Mouse (Mus musculus) CH12.LX (cell line): ENCODE measurements at regions not wholly inside any gene's neighbourhood (a gene's known extent, or its start where the extent isn't known, plus 50 kb on each side); places are given as distances from the start of the nearest gene placed in this dataset.

Experiments
- DNase-seq: peaks from one replicate; pipeline ENCODE4 v3.0.0-alpha.2; 2013; ENCODE audit errors: extremely low read depth
- H3K27ac ChIP-seq: 2 replicates; pipeline ENCODE4 v1.5.1; 2012; ENCODE audit warnings: low read depth, mild to moderate bottlenecking, control low read depth, moderate library complexity; ENCODE audit not compliant: insufficient read depth
- H3K27me3 ChIP-seq: replicated peaks from 2 replicates; pipeline ENCODE3; 2012; ENCODE audit warnings: inconsistent platforms
- H3K36me3 ChIP-seq, 2 experiments: replicated peaks in 1 of 2; 2 replicates each; pipeline versions ENCODE3 to v1.6.1; 2012; ENCODE audit warnings: inconsistent platforms in 1 of 2, low read length in 1 of 2, mild to moderate bottlenecking in 1 of 2, mixed read lengths in 1 of 2, moderate library complexity in 1 of 2; ENCODE audit not compliant: control insufficient read depth in 1 of 2, insufficient read depth in 1 of 2
- H3K4me1 ChIP-seq, 2 experiments: 2 replicates each; pipeline ENCODE4 v1.6.1; 2012; ENCODE audit warnings: inconsistent platforms in 1 of 2, moderate library complexity in 1 of 2; ENCODE audit not compliant: insufficient read depth in 2 of 2, control insufficient read depth in 1 of 2
- H3K4me2 ChIP-seq: 2 replicates; pipeline ENCODE4 v1.6.1; 2012; ENCODE audit warnings: low read depth, mild to moderate bottlenecking, control low read depth; ENCODE audit not compliant: poor library complexity, insufficient read depth, severe bottlenecking
- H3K4me3 ChIP-seq, 3 experiments: fragments of 150-350 bp in 1 of 3; sonication (generic) in 1 of 3; replicated peaks in 1 of 3; 2 replicates each; pipeline versions ENCODE3 to v1.5.1; 2011 to 2012; ENCODE audit warnings: low read depth in 2 of 3, low read length in 2 of 3, mild to moderate bottlenecking in 2 of 3, moderate library complexity in 2 of 3, control low read depth in 1 of 3, improper control_type of control experiment in 1 of 3, inconsistent platforms in 1 of 3, mixed read lengths in 1 of 3; ENCODE audit not compliant: poor library complexity in 1 of 3
- H3K79me2 ChIP-seq: replicated peaks from 2 replicates; pipeline ENCODE4 v1.6.1; 2012; ENCODE audit warnings: mild to moderate bottlenecking, moderate library complexity; ENCODE audit not compliant: control insufficient read depth, poor library complexity, insufficient read depth, severe bottlenecking; ENCODE audit errors: extremely low read depth
- H3K9ac ChIP-seq: 2 replicates; pipeline ENCODE4 v1.6.1; 2012; ENCODE audit warnings: low read depth, mild to moderate bottlenecking, control low read depth, moderate library complexity; ENCODE audit not compliant: insufficient read depth
- H3K9me3 ChIP-seq: replicated peaks from 2 replicates; pipeline ENCODE3; 2012; ENCODE audit warnings: low read length, inconsistent platforms, mixed read lengths
- CHD1 ChIP-seq: IDR thresholded peaks from 2 replicates; pipeline ENCODE4 v1.6.1; 2012; ENCODE audit warnings: low read depth, low read length, improper control_type of control experiment, inconsistent platforms
- E2F4 ChIP-seq: IDR thresholded peaks from 2 replicates; pipeline ENCODE4 v1.6.1; 2011; ENCODE audit warnings: low read depth, low read length, improper control_type of control experiment; ENCODE audit not compliant: insufficient replicate concordance
- ELF1 ChIP-seq: IDR thresholded peaks from 2 replicates; pipeline ENCODE4 v1.6.1; 2014; ENCODE audit warnings: low read depth, mild to moderate bottlenecking, inconsistent platforms, low read length, improper control_type of control experiment
- JUN ChIP-seq: IDR thresholded peaks from 2 replicates; pipeline ENCODE4 v1.6.1; 2011; ENCODE audit warnings: low read depth, mild to moderate bottlenecking, low read length, improper control_type of control experiment, moderate library complexity; ENCODE audit not compliant: insufficient read depth
- KAT2A ChIP-seq: IDR thresholded peaks from 2 replicates; pipeline ENCODE4 v1.6.1; 2012; ENCODE audit warnings: low read length, improper control_type of control experiment, inconsistent platforms; ENCODE audit not compliant: insufficient replicate concordance
- MAFK ChIP-seq: IDR thresholded peaks from 2 replicates; pipeline ENCODE4 v1.6.1; 2011; ENCODE audit warnings: low read length, improper control_type of control experiment; ENCODE audit not compliant: insufficient replicate concordance
- MAX ChIP-seq: IDR thresholded peaks from 2 replicates; pipeline ENCODE4 v1.6.1; 2011; ENCODE audit warnings: low read length, improper control_type of control experiment
- MAZ ChIP-seq: IDR thresholded peaks from 2 replicates; pipeline ENCODE4 v1.6.1; 2012; ENCODE audit warnings: low read depth, mild to moderate bottlenecking, inconsistent platforms, low read length, improper control_type of control experiment, moderate library complexity
- MXI1 ChIP-seq: IDR thresholded peaks from 2 replicates; pipeline ENCODE4 v1.6.1; 2011; ENCODE audit warnings: mild to moderate bottlenecking, low read depth, low read length, improper control_type of control experiment
- MYC ChIP-seq: IDR thresholded peaks from 2 replicates; pipeline ENCODE4 v1.6.1; 2011; ENCODE audit warnings: low read depth, mild to moderate bottlenecking, improper control_type of control experiment, low read length
- PAX5 ChIP-seq: IDR thresholded peaks from 2 replicates; pipeline ENCODE4 v1.6.1; 2012; ENCODE audit warnings: low read length, inconsistent platforms, mixed read lengths
- POLR2A ChIP-seq: IDR thresholded peaks from 2 replicates; pipeline ENCODE4 v1.6.1; 2011; ENCODE audit warnings: low read depth, mild to moderate bottlenecking, improper control_type of control experiment, low read length
- RAD21 ChIP-seq: IDR thresholded peaks from 2 replicates; pipeline ENCODE4 v1.6.1; 2011; ENCODE audit warnings: low read depth, mild to moderate bottlenecking, low read length, improper control_type of control experiment, moderate library complexity
- RCOR1 ChIP-seq: conservative IDR thresholded peaks from 2 replicates; pipeline ENCODE4 v1.6.1; 2012; ENCODE audit warnings: low read depth, mild to moderate bottlenecking, inconsistent platforms, low read length, improper control_type of control experiment
- SMC3 ChIP-seq: IDR thresholded peaks from 2 replicates; pipeline ENCODE4 v1.6.1; 2011; ENCODE audit warnings: low read depth, low read length, improper control_type of control experiment
- UBTF ChIP-seq: IDR thresholded peaks from 2 replicates; pipeline ENCODE4 v1.6.1; 2012; ENCODE audit warnings: low read depth, mild to moderate bottlenecking, inconsistent platforms, low read length, improper control_type of control experiment, moderate library complexity
- USF2 ChIP-seq: conservative IDR thresholded peaks from 2 replicates; pipeline ENCODE4 v1.6.1; 2011; ENCODE audit warnings: low read depth, low read length, improper control_type of control experiment
- ZKSCAN1 ChIP-seq: IDR thresholded peaks from 2 replicates; pipeline ENCODE4 v1.6.1; 2012; ENCODE audit warnings: low read depth, inconsistent platforms, low read length, improper control_type of control experiment, borderline replicate concordance
- ZMIZ1 ChIP-seq: IDR thresholded peaks from 2 replicates; pipeline ENCODE4 v1.6.1; 2012; ENCODE audit warnings: low read depth, mild to moderate bottlenecking, inconsistent platforms, low read length, improper control_type of control experiment
- ZNF384 ChIP-seq: IDR thresholded peaks from 2 replicates; pipeline ENCODE4 v1.6.1; 2012; ENCODE audit warnings: low read depth, low read length, improper control_type of control experiment, inconsistent platforms
- dilution Hi-C: fragments of 300-500 bp; cut with MboI; formaldehyde crosslinking; loops from 2 replicates; pipeline ENCODE4 v1.14.3; 2020; ENCODE audit warnings: low sequenced_read_pairs; ENCODE audit not compliant: extremely low pct_unique_long_range_greater_than_20kb, extremely low pct_ligation_motif_present
- in situ Hi-C: fragments of 300-500 bp; cut with MboI; formaldehyde crosslinking; loops from 3 replicates; pipeline ENCODE4 v1.14.3; 2019; ENCODE audit warnings: low sequenced_read_pairs, low pct_ligation_motif_present, low pct_unique_long_range_greater_than_20kb, mixed read lengths

- no peaks in the 10 kb centered on the region for H3K9me3 ChIP-seq
- no peaks in the 10 kb centered on the region for H3K27me3 ChIP-seq
- TF ChIP-seq RAD21: no peak
- TF ChIP-seq E2F4: no peak
- TF ChIP-seq ZNF384: no peak
- TF ChIP-seq MAX: no peak
- no peak for TF ChIP-seq POLR2A
- no peak for TF ChIP-seq PAX5
- no peak for TF ChIP-seq JUN
- TF ChIP-seq MAFK: no peak
- no peak for TF ChIP-seq KAT2A
- TF ChIP-seq MYC: no peak
- no peak for TF ChIP-seq ELF1
- TF ChIP-seq CHD1: no peak
- no peak for TF ChIP-seq SMC3
- no peak for TF ChIP-seq RCOR1
- no peak for TF ChIP-seq ZKSCAN1
- no peak for TF ChIP-seq MAZ
- no peak for DNase-seq
- in situ Hi-C loops: no loop called here
- H3K36me3 ChIP-seq: no peaks in the 10 kb centered on the region
- dilution Hi-C loops: no loop called here
- no peak overlapping the region for H3K4me3 ChIP-seq
- no peak overlapping the region for H3K27ac ChIP-seq
- H3K4me2 ChIP-seq: no peak overlapping the region
- H3K79me2 ChIP-seq: no peaks in the 10 kb centered on the region
- H3K4me1 ChIP-seq: peaks cover 7 to 26% of the 10 kb centered on the region in 2 experiments
- no peak overlapping the region for H3K9ac ChIP-seq
Measured at GRCm38 (mm10) chr17:84110945-84111344, 76.8 kb downstream of the Zfp36l2 start.

GRCm38 (mm10) chr17:84110000-84110695 lies 77.6 kb downstream of the Zfp36l2 start:
- dilution Hi-C loops: no loop called here
- no peak for TF ChIP-seq MXI1
- TF ChIP-seq POLR2A: no peak
- no peak for TF ChIP-seq ELF1
- no peak for TF ChIP-seq USF2
- TF ChIP-seq ZMIZ1: no peak
- TF ChIP-seq SMC3: no peak
- TF ChIP-seq UBTF: no peak
- no peak for TF ChIP-seq MAFK

More at GRCm38 (mm10) chr17:84110000-84110695, 77.6 kb downstream of the Zfp36l2 start:
- no peak overlapping the region for H3K4me2 ChIP-seq
- no peaks in the 10 kb centered on the region for H3K9me3 ChIP-seq
- no peak overlapping the region for H3K27ac ChIP-seq
- no peak overlapping the region for H3K4me3 ChIP-seq
- H3K27me3 ChIP-seq: no peaks in the 10 kb centered on the region
- H3K9ac ChIP-seq: no peak overlapping the region
- peaks cover 7 to 24% of the 10 kb centered on the region in 2 experiments for H3K4me1 ChIP-seq
- no peak for DNase-seq
- H3K79me2 ChIP-seq: no peaks in the 10 kb centered on the region
- in situ Hi-C loops: no loop called here
- no peaks in the 10 kb centered on the region for H3K36me3 ChIP-seq
